Mouse (Mus musculus) MEL (cell line): Measurements from ENCODE around the gene Ston2. TPM values are rescaled to one million over a fixed set of nuclear protein-coding genes. Genes with fewer than 3 reads are reported as not detected.

Experiments
- DNase-seq: peaks from one replicate; pipeline ENCODE4 v3.0.0; 2011; ENCODE audit warnings: low read depth, low spot score
- H3K27ac ChIP-seq: 2 replicates; pipeline ENCODE4 v1.5.1; 2012; ENCODE audit warnings: low read depth, mild to moderate bottlenecking, control low read depth, low read length, moderate library complexity; ENCODE audit not compliant: control insufficient read depth
- H3K27me3 ChIP-seq, 2 experiments: fragments of 150-350 bp in 1 of 2; sonication (generic) in 1 of 2; 2 replicates each; pipeline ENCODE4 v1.6.1; 2012; ENCODE audit warnings: low read length in 2 of 2, mild to moderate bottlenecking in 2 of 2, improper control_type of control experiment in 1 of 2, moderate library complexity in 1 of 2; ENCODE audit not compliant: insufficient read depth in 2 of 2, control insufficient read depth in 1 of 2
- H3K36me3 ChIP-seq, 2 experiments: 2 replicates each; pipeline ENCODE4 v1.6.1; 2012 to 2014; ENCODE audit warnings: low read length in 2 of 2, improper control_type of control experiment in 1 of 2, inconsistent platforms in 1 of 2, mild to moderate bottlenecking in 1 of 2; ENCODE audit not compliant: insufficient read depth in 2 of 2, control insufficient read depth in 1 of 2
- H3K4me1 ChIP-seq, 2 experiments: fragments of 150-350 bp in 1 of 2; sonication (generic) in 1 of 2; 2 replicates each; pipeline ENCODE4 v1.6.1; 2012; ENCODE audit warnings: low read length in 2 of 2, improper control_type of control experiment in 1 of 2, mild to moderate bottlenecking in 1 of 2; ENCODE audit not compliant: insufficient read depth in 2 of 2, control insufficient read depth in 1 of 2
- H3K4me3 ChIP-seq, 2 experiments: fragments of 150-350 bp in 1 of 2; sonication (generic) in 1 of 2; 2 replicates each; pipeline ENCODE4 v1.5.1; 2012; ENCODE audit warnings: low read depth in 2 of 2, low read length in 2 of 2, mild to moderate bottlenecking in 2 of 2, moderate library complexity in 2 of 2, control low read depth in 1 of 2, improper control_type of control experiment in 1 of 2; ENCODE audit not compliant: control insufficient read depth in 1 of 2, insufficient read depth in 1 of 2
- H3K79me2 ChIP-seq: 2 replicates; pipeline ENCODE4 v1.6.1; 2012; ENCODE audit warnings: mild to moderate bottlenecking, low read length, moderate library complexity; ENCODE audit not compliant: control insufficient read depth, poor library complexity, insufficient read depth
- H3K9ac ChIP-seq: 2 replicates; pipeline ENCODE4 v1.6.1; 2012; ENCODE audit warnings: low read depth, mild to moderate bottlenecking, control low read depth, low read length, moderate library complexity; ENCODE audit not compliant: control insufficient read depth, poor library complexity, severe bottlenecking
- H3K9me3 ChIP-seq: fragments of 150-350 bp; sonication (generic); replicated peaks from 2 replicates; pipeline ENCODE4 v1.6.1; 2012; ENCODE audit warnings: mild to moderate bottlenecking, low read length, improper control_type of control experiment, moderate library complexity; ENCODE audit not compliant: insufficient read depth
- BHLHE40 ChIP-seq: IDR thresholded peaks from 2 replicates; pipeline ENCODE4 v1.6.1; 2012; ENCODE audit warnings: low read depth, mild to moderate bottlenecking, inconsistent platforms, low read length, improper control_type of control experiment, borderline replicate concordance
- CHD1 ChIP-seq: IDR thresholded peaks from 2 replicates; pipeline ENCODE4 v1.6.1; 2012; ENCODE audit warnings: low read depth, mild to moderate bottlenecking, inconsistent platforms, low read length, improper control_type of control experiment
- CHD2 ChIP-seq: IDR thresholded peaks from 2 replicates; pipeline ENCODE4 v1.6.1; 2011; ENCODE audit warnings: low read length, improper control_type of control experiment
- ETS1 ChIP-seq: IDR thresholded peaks from 2 replicates; pipeline ENCODE4 v1.6.1; 2012; ENCODE audit warnings: low read depth, mild to moderate bottlenecking, inconsistent platforms, low read length, improper control_type of control experiment, moderate library complexity
- GABPA ChIP-seq: IDR thresholded peaks from 2 replicates; pipeline ENCODE4 v1.6.1; 2012; ENCODE audit warnings: low read depth, mild to moderate bottlenecking, inconsistent platforms, low read length, improper control_type of control experiment, moderate library complexity
- GATA1 ChIP-seq: IDR thresholded peaks from 2 replicates; pipeline ENCODE4 v1.6.1; 2011; ENCODE audit warnings: low read depth, low read length, improper control_type of control experiment
- HCFC1 ChIP-seq: IDR thresholded peaks from 2 replicates; pipeline ENCODE4 v1.6.1; 2012; ENCODE audit warnings: low read depth, mild to moderate bottlenecking, inconsistent platforms, low read length, improper control_type of control experiment, moderate library complexity
- JUND ChIP-seq: IDR thresholded peaks from 2 replicates; pipeline ENCODE4 v1.6.1; 2011; ENCODE audit warnings: low read depth, mild to moderate bottlenecking, improper control_type of control experiment, low read length
- KAT2A ChIP-seq: conservative IDR thresholded peaks from 2 replicates; pipeline ENCODE4 v1.6.1; 2012; ENCODE audit warnings: low read depth, low read length, improper control_type of control experiment, inconsistent platforms
- MAFK ChIP-seq: IDR thresholded peaks from 2 replicates; pipeline ENCODE4 v1.6.1; 2011; ENCODE audit warnings: low read depth, mild to moderate bottlenecking, low read length, improper control_type of control experiment, borderline replicate concordance
- MAX ChIP-seq: IDR thresholded peaks from 2 replicates; pipeline ENCODE4 v1.6.1; 2011; ENCODE audit warnings: low read length, improper control_type of control experiment
- MEF2A ChIP-seq: IDR thresholded peaks from 2 replicates; pipeline ENCODE4 v1.6.1; 2014; ENCODE audit warnings: low read depth, mild to moderate bottlenecking, inconsistent platforms, low read length, improper control_type of control experiment; ENCODE audit not compliant: poor library complexity, insufficient replicate concordance, severe bottlenecking; ENCODE audit errors: extremely low read depth
- MXI1 ChIP-seq: IDR thresholded peaks from 2 replicates; pipeline ENCODE4 v1.6.1; 2011; ENCODE audit warnings: mild to moderate bottlenecking, low read depth, low read length, improper control_type of control experiment
- MYB ChIP-seq: IDR thresholded peaks from 2 replicates; pipeline ENCODE4 v1.6.1; 2011; ENCODE audit warnings: mild to moderate bottlenecking, low read depth, low read length, improper control_type of control experiment
- MYC ChIP-seq: IDR thresholded peaks from 2 replicates; pipeline ENCODE4 v1.6.1; 2011; ENCODE audit warnings: low read depth, mild to moderate bottlenecking, low read length, improper control_type of control experiment, moderate library complexity
- POLR2A ChIP-seq, 2 experiments: IDR thresholded peaks; 2 replicates each; pipeline ENCODE4 v1.6.1; 2011 to 2012; ENCODE audit warnings: low read length in 2 of 2, mild to moderate bottlenecking in 2 of 2, control low read depth in 1 of 2, improper control_type of control experiment in 1 of 2, low read depth in 1 of 2, moderate library complexity in 1 of 2; ENCODE audit not compliant: control insufficient read depth in 1 of 2, insufficient read depth in 1 of 2, poor library complexity in 1 of 2
- POLR2AphosphoS5 ChIP-seq: IDR thresholded peaks from 2 replicates; pipeline ENCODE4 v1.6.1; 2012; ENCODE audit warnings: low read depth, borderline replicate concordance, mild to moderate bottlenecking, inconsistent platforms, low read length, moderate library complexity, mixed read lengths
- RAD21 ChIP-seq: IDR thresholded peaks from 2 replicates; pipeline ENCODE4 v1.6.1; 2011; ENCODE audit warnings: mild to moderate bottlenecking, low read depth, low read length, improper control_type of control experiment
- SIN3A ChIP-seq: IDR thresholded peaks from 2 replicates; pipeline ENCODE4 v1.6.1; 2012; ENCODE audit warnings: low read length, improper control_type of control experiment, inconsistent platforms
- SMC3 ChIP-seq: IDR thresholded peaks from 2 replicates; pipeline ENCODE4 v1.6.1; 2011; ENCODE audit warnings: low read depth, low read length, improper control_type of control experiment
- TAL1 ChIP-seq: IDR thresholded peaks from 2 replicates; pipeline ENCODE4 v1.6.1; 2012; ENCODE audit warnings: mild to moderate bottlenecking, inconsistent platforms, low read length, moderate library complexity, mixed read lengths
- TBP ChIP-seq: IDR thresholded peaks from 2 replicates; pipeline ENCODE4 v1.8.0; 2011; ENCODE audit warnings: low read depth, low read length, improper control_type of control experiment
- UBTF ChIP-seq: IDR thresholded peaks from 2 replicates; pipeline ENCODE4 v1.6.1; 2012; ENCODE audit warnings: low read depth, mild to moderate bottlenecking, inconsistent platforms, low read length, improper control_type of control experiment, moderate library complexity, borderline replicate concordance; ENCODE audit not compliant: insufficient read depth
- ZC3H11A ChIP-seq: IDR thresholded peaks from 2 replicates; pipeline ENCODE4 v1.6.1; 2012; ENCODE audit warnings: low read depth, mild to moderate bottlenecking, inconsistent platforms, low read length, improper control_type of control experiment
- ZNF384 ChIP-seq: IDR thresholded peaks from 2 replicates; pipeline ENCODE4 v1.6.1; 2012; ENCODE audit warnings: low read depth, mild to moderate bottlenecking, inconsistent platforms, low read length, improper control_type of control experiment
- polyA plus RNA-seq, 2 experiments: library from polyadenylated mRNA; stranded (reverse) in 1 of 2; unstranded in 1 of 2; fragments of >175 nt in 1 of 2; fragments of >200 nt in 1 of 2; gene quantifications; 2 replicates each; pipeline versions ENCODE4 v1.2.1 to v1.2.4; 2012; ENCODE audit warnings: low replicate concordance in 2 of 2, low read depth in 1 of 2; ENCODE audit not compliant: insufficient read length in 2 of 2, insufficient read depth in 1 of 2, missing spikeins in 1 of 2
- total RNA-seq: library from RNA; depleted of rRNA; stranded (reverse); fragments of 300-350 nt; gene quantifications from 2 replicates; pipeline ENCODE4 v1.2.3, GENCODE M21; 2012

Gene Ston2
- total and polyA plus RNA-seq, 3 experiments: not detected

DNA sequence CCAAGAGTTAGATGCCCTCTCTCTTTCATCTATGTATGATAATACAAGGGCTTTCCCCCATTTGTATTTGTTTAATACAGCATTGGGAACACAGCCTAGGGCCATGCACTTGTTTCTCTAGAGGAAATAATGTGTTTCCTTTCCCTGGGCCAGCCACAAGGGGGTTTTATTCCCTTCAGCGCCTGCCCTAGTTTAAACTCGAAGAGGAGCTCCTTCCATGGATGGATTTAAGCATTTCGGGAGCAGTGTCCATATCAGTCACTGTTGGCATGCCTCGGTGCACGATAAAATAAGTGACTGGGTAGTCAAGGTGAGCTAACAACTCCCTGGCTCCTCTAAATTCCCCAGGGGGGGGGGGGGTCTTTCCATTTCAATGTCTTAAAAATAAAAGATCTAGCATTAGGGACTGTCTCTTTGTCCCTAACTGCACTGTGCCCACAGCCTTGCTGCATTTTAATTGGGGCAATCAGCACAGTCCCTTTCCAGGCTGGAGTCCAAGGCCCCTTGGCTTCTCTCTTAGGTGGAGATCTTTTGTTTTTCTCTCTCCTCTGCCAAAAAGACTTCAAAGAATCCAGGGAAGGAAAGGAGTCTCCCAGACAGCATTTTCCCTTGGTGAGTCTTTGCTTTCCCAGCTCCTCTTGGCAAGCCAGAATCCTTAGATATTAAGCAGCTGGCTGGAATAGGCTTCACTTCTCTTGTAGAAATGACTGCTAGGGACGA, 55.3 kb downstream of the Ston2 start:
- no peaks in the 10 kb centered on the region for H3K36me3 ChIP-seq
- no peak overlapping the region for H3K4me3 ChIP-seq
- no peaks in the 10 kb centered on the region for H3K79me2 ChIP-seq
- TF ChIP-seq GABPA (no peak), MYB (no peak), MYC (no peak), TBP (no peak), GATA1 (no peak), POLR2A (IDR thresholded peaks at IDR 0.05; ENCODE audit: control insufficient read depth in 1 of 2, insufficient read depth in 1 of 2, low read depth in 1 of 2, low read length in 2 of 2, poor library complexity in 1 of 2) (no peak), BHLHE40 (no peak), CHD2 (no peak), CHD1 (no peak), POLR2AphosphoS5 (no peak), MEF2A (no peak), MAX (no peak), ETS1 (no peak), UBTF (no peak), SIN3A (no peak)
- TF ChIP-seq, all 39 proteins: peak for 0
- no peak overlapping the region for H3K27ac ChIP-seq
- no peak overlapping the region for H3K9ac ChIP-seq
- no peaks in the 10 kb centered on the region for H3K27me3 ChIP-seq
- no peak for DNase-seq
- no peaks in the 10 kb centered on the region for H3K9me3 ChIP-seq
- no peaks in the 10 kb centered on the region for H3K4me1 ChIP-seq

DNA sequence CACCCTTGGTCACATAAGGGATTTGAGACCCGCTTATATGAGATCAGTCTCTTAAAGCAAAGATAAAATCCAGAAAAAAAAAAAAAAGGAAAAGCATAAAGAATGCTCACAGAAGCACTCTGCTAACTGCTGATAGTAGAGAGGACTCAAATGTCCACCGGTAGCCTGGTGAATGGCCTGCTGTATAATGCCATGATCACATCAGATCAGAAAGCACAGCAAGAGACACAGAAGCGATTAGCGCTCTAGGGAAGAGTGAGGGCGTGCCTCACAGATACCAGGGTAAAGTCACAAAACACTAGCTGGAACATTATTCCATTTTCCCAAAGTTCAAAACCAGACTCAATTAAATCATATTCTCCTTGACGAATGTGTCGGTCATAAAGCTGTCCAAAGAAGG, 62.0 kb downstream of the Ston2 start:
- no peak for DNase-seq
- no peaks in the 10 kb centered on the region for H3K4me1 ChIP-seq
- no peaks in the 10 kb centered on the region for H3K9me3 ChIP-seq
- no peak for TF ChIP-seq BHLHE40
- TF ChIP-seq SMC3: no peak
- no peak for TF ChIP-seq MYB
- TF ChIP-seq MAFK: no peak
- TF ChIP-seq ZNF384: no peak
- no peak for TF ChIP-seq JUND
- no peak for TF ChIP-seq TAL1
- no peak for TF ChIP-seq MYC
- TF ChIP-seq ZC3H11A: no peak
- TF ChIP-seq RAD21: no peak
- no peak for TF ChIP-seq MXI1
- TF ChIP-seq HCFC1: no peak
- TF ChIP-seq KAT2A: no peak
- TF ChIP-seq ETS1: no peak
- no peak overlapping the region for H3K9ac ChIP-seq
- H3K27ac ChIP-seq: no peak overlapping the region
- no peaks in the 10 kb centered on the region for H3K27me3 ChIP-seq
- no peaks in the 10 kb centered on the region for H3K36me3 ChIP-seq
- no peak overlapping the region for H3K4me3 ChIP-seq
- no peaks in the 10 kb centered on the region for H3K79me2 ChIP-seq
